Mouse (Mus musculus) liver, adult 2 months (tissue): Measurements from ENCODE around the gene Sh3d19. TPM values are rescaled to one million over a fixed set of nuclear protein-coding genes. Genes with fewer than 3 reads are reported as not detected.

Experiments used
- DNase-seq: peaks from one replicate; pipeline ENCODE4 v3.0.0-alpha.2; 2011; ENCODE audit warnings: low read depth, low spot score; ENCODE audit errors: extremely low read depth
- H3K27ac ChIP-seq: fragments of 200-500 bp; replicated peaks from 2 replicates; pipeline ENCODE4 v1.5.1; 2012; ENCODE audit warnings: low read depth, mild to moderate bottlenecking, control low read depth, inconsistent platforms, low read length; ENCODE audit not compliant: insufficient read depth
- H3K27me3 ChIP-seq: fragments of 200-500 bp; 2 replicates; pipeline ENCODE4 v1.6.1; 2012; ENCODE audit warnings: mild to moderate bottlenecking, moderate library complexity, low read length, inconsistent platforms; ENCODE audit not compliant: control insufficient read depth, insufficient read depth
- H3K36me3 ChIP-seq: fragments of 200-500 bp; 2 replicates; pipeline ENCODE4 v1.6.1; 2012; ENCODE audit warnings: low read length, inconsistent platforms; ENCODE audit not compliant: control insufficient read depth, insufficient read depth
- H3K4me1 ChIP-seq: fragments of 200-500 bp; 2 replicates; pipeline ENCODE4 v1.6.1; 2011; ENCODE audit warnings: low read length; ENCODE audit not compliant: control insufficient read depth, insufficient read depth
- H3K4me3 ChIP-seq: fragments of 200-500 bp; 2 replicates; pipeline ENCODE4 v1.5.1; 2011; ENCODE audit warnings: low read depth, mild to moderate bottlenecking, control low read depth, low read length, moderate library complexity; ENCODE audit not compliant: insufficient read depth
- H3K79me2 ChIP-seq: fragments of 200-500 bp; 2 replicates; pipeline ENCODE4 v1.6.1; 2012; ENCODE audit warnings: inconsistent platforms, mild to moderate bottlenecking, low read length, moderate library complexity; ENCODE audit not compliant: control insufficient read depth, insufficient read depth
- H3K9ac ChIP-seq: fragments of 200-500 bp; 2 replicates; pipeline ENCODE4 v1.6.1; 2012; ENCODE audit warnings: low read depth, mild to moderate bottlenecking, control low read depth, inconsistent platforms, low read length
- CTCF ChIP-seq: fragments of 200-500 bp; IDR thresholded peaks from 2 replicates; pipeline ENCODE4 v1.5.1; 2011; ENCODE audit warnings: low read depth, low read length, control low read depth
- POLR2A ChIP-seq: fragments of 200-500 bp; IDR thresholded peaks from 2 replicates; pipeline ENCODE4 v1.6.1; 2011; ENCODE audit warnings: low read length, control low read depth; ENCODE audit not compliant: insufficient read depth; ENCODE audit errors: extremely low read depth
- WGBS: fragments of 180-500 bp; shearing (Covaris S2); methylation state at CpG from one replicate; pipeline ENCODE4 v1.1.7; 2018; 5-methylcytosine and 5-hydroxymethylcytosine counted together
- polyA plus RNA-seq: library from polyadenylated mRNA; depleted of rRNA; stranded (reverse); fragments of >200 nt; gene quantifications from 2 replicates; pipeline ENCODE4 v1.2.3, GENCODE M21; 2012
- total RNA-seq: library from RNA; depleted of rRNA; stranded (reverse); fragments of >200 nt; gene quantifications from 2 replicates; pipeline ENCODE4 v1.2.3, GENCODE M21; 2014

The Sh3d19 gene
- total and polyA plus RNA-seq, 2 experiments, result 40.1 to 52.0 TPM

GRCm38 (mm10) chr3:86037926-86038484 lies 67.1 kb downstream of the Sh3d19 start:
- peaks cover 7% of the 10 kb centered on the region; the same call in 1 of the 2 replicates for H3K36me3 ChIP-seq
- no peak overlapping the region for H3K4me3 ChIP-seq
- no peak overlapping the region for H3K27ac ChIP-seq
- 79% methylated on average over 9 of the region's 9 CpGs for WGBS
- no peak overlapping the region for H3K9ac ChIP-seq
- DNase-seq, result no peak
- H3K79me2 ChIP-seq, result peaks cover 10% of the 10 kb centered on the region; the same call in 1 of the 2 replicates
- TF ChIP-seq POLR2A, result no peak
- no peak for TF ChIP-seq CTCF
- no peaks in the 10 kb centered on the region for H3K4me1 ChIP-seq
- H3K27me3 ChIP-seq, result no peaks in the 10 kb centered on the region

- H3K9ac ChIP-seq, result no peak overlapping the region
- TF ChIP-seq CTCF (no peak), POLR2A (no peak)
- no peaks in the 10 kb centered on the region for H3K4me1 ChIP-seq
- H3K27ac ChIP-seq, result no peak overlapping the region
- no peaks in the 10 kb centered on the region for H3K27me3 ChIP-seq
- 56% methylated on average over 3 of the region's 3 CpGs for WGBS
- no peak for DNase-seq
- peaks cover 7% of the 10 kb centered on the region; the same call in 1 of the 2 replicates for H3K36me3 ChIP-seq
- no peak overlapping the region; the same call in 1 of the 2 replicates for H3K4me3 ChIP-seq
- H3K79me2 ChIP-seq, result peaks cover 7% of the 10 kb centered on the region; the same call in 1 of the 2 replicates
Measured at GRCm38 (mm10) chr3:86038648-86039047, 67.7 kb downstream of the Sh3d19 start.

DNA sequence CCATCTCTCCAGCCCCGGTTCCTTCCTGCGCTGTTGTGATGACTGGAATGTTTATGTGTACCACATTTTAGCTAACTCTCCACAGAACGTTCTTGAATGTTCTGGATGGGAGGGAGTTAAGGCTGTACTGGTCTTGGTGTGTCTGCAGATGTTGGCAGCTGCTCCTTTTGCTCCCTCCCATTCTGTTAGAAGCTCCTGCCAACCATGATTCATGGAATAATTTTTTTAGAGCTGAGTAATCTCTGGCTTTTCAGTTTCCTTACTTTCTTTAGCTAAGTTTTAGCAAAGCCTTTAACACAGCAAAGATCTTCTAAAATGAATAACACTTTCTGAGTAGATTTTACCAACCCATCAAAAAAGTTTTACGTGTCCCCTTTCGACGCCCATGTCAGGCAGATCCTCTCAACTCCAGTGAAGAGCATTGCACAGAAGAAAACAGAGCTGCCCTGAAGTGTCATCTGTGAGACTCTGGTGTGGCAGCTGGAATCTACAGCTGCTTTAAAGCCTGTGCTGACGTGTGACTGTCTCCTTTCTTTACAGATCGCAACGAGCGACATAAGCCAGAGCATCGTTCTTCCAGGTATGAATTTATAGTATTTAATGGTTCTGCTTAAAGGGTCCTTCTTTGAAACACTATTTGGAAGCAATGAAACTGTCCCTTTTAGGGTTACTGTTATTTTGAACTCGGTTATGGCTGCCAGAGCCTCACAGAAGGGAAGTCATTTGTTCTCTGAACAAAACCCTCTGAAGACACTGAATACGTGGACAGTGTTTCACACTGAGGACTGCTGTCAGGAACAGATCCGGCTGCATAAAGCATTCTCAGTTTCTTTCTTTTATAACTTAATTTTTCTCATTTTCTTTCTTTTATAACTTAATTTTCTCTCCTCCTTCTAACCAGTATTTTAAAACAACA lies 69.6 kb downstream of the Sh3d19 start:
- peak; percentile 29 for DNase-seq
- Histone ChIP-seq H3K9ac (no peak overlapping the region), H3K4me1 (no peaks in the 10 kb centered on the region), H3K27ac (no peak overlapping the region), H3K27me3 (no peaks in the 10 kb centered on the region), H3K4me3 (no peak overlapping the region), H3K79me2 (no peaks in the 10 kb centered on the region), H3K36me3 (peaks cover 7% of the 10 kb centered on the region; the same call in 1 of the 2 replicates)
- WGBS, result 82% methylated on average over 14 of the region's 14 CpGs
- TF ChIP-seq CTCF, result no peak
- TF ChIP-seq POLR2A, result no peak

- Histone ChIP-seq H3K36me3 (peaks cover 14% of the 10 kb centered on the region), H3K79me2 (peaks cover 6% of the 10 kb centered on the region), H3K27ac (no peak overlapping the region), H3K4me3 (no peak overlapping the region), H3K9ac (no peak overlapping the region), H3K27me3 (no peaks in the 10 kb centered on the region), H3K4me1 (no peaks in the 10 kb centered on the region)
- WGBS, result 97% methylated on average over 9 of the region's 9 CpGs
- DNase-seq, result no peak
- TF ChIP-seq POLR2A (no peak), CTCF (no peak)
Measured at GRCm38 (mm10) chr3:86047686-86048408, 76.9 kb downstream of the Sh3d19 start.

DNA sequence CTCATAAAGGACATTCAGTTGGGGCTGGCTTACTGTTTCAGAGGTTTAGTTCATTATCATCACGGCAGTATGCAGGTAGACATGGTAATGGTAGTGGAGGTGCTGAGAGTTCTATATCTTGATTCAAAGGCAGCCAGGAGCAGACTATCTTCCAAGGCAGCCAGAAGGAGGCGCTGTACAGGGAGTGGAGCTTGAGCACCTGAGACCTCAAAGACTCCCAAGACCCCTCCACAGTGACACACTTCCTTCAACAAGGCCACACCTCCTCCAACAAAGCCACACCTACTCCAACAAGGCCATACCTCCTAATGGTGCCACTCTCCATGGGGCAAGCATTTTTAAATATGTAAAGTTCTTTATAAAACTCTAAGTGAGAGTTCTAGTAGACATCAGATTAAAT lies 78.1 kb downstream of the Sh3d19 start:
- TF ChIP-seq POLR2A (no peak), CTCF (no peak)
- Histone ChIP-seq H3K27ac (no peak overlapping the region), H3K27me3 (no peaks in the 10 kb centered on the region), H3K9ac (no peak overlapping the region), H3K36me3 (peaks cover 16% of the 10 kb centered on the region), H3K4me3 (no peak overlapping the region), H3K4me1 (no peaks in the 10 kb centered on the region), H3K79me2 (peaks cover 6% of the 10 kb centered on the region)
- no peak for DNase-seq
- WGBS, result 83% methylated on average over 2 of the region's 2 CpGs
